Mouse (Mus musculus) erythroblast, embryonic 14.5 days (primary cell): Measurements from ENCODE around the gene Cmip.

ENCODE experiments used
- GATA1 ChIP-seq: IDR thresholded peaks from 2 replicates; pipeline ENCODE4 v1.6.1; 2012; ENCODE audit warnings: low read length, inconsistent platforms, mixed read lengths
- TAL1 ChIP-seq: IDR thresholded peaks from 3 replicates; pipeline ENCODE4 v1.6.1; 2012; ENCODE audit warnings: low read length, inconsistent platforms, mixed read lengths

GRCm38 (mm10) chr8:117451072-117451471 lies 194.2 kb downstream of the Cmip start:
- no peak for TF ChIP-seq GATA1
- no peak for TF ChIP-seq TAL1
